Mouse (Mus musculus) myocyte (in vitro differentiated cells): ENCODE measurements around the gene Pak1.

Source experiments
- E2F4 ChIP-seq: IDR thresholded peaks from one replicate; pipeline ENCODE4 v1.6.1; 2011; ENCODE audit warnings: mild to moderate bottlenecking, control low read depth, moderate library complexity; ENCODE audit not compliant: insufficient read depth
- MYOD1 ChIP-seq, 3 experiments: IDR thresholded peaks; one replicate each; pipeline ENCODE4 v1.6.1; 2011; ENCODE audit warnings: control low read depth in 2 of 3, low read depth in 2 of 3, mild to moderate bottlenecking in 2 of 3, moderate library complexity in 1 of 3; ENCODE audit not compliant: insufficient read length in 2 of 3, control insufficient read depth in 1 of 3
- POLR2A ChIP-seq: IDR thresholded peaks from one replicate; pipeline ENCODE4 v1.6.1; 2011; ENCODE audit warnings: low read depth, mild to moderate bottlenecking, control low read depth, moderate library complexity; ENCODE audit not compliant: insufficient read length
- TCF12 ChIP-seq: IDR thresholded peaks from one replicate; pipeline ENCODE4 v1.6.1; 2011; ENCODE audit warnings: mild to moderate bottlenecking, control low read depth; ENCODE audit not compliant: poor library complexity, insufficient read depth, severe bottlenecking
- TCF3 ChIP-seq: IDR thresholded peaks from one replicate; pipeline ENCODE4 v1.6.1; 2011; ENCODE audit warnings: low read depth, control low read depth; ENCODE audit not compliant: insufficient read length
- USF1 ChIP-seq: IDR thresholded peaks from one replicate; pipeline ENCODE4 v1.6.1; 2011; ENCODE audit warnings: low read depth, mild to moderate bottlenecking, control low read depth, moderate library complexity

DNA sequence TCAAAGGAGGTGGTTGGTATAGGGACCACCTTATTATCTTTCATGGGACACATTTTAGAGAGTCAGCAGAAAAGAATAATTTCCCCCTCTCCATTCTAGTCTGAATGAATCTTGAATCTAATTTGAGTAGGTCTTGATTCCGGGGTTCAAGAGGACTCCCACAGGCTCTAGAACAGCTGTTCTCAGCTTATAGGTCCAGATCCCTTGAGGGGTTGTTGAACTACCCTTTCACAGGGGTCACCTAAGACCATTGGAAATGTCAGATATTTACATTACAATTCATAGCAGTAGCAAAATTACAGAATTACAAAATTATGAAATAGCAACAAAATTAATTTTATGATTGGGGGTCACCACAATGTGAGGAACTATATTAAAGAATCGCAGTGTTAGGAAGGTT, 54.0 kb downstream of the Pak1 start:
- TF ChIP-seq USF1 = no peak
- no peak for TF ChIP-seq POLR2A
- no peak for TF ChIP-seq MYOD1 (IDR thresholded peaks at IDR 0.05; ENCODE audit: control insufficient read depth in 1 of 3, insufficient read length in 2 of 3, low read depth in 2 of 3)
- no peak for TF ChIP-seq TCF12
- TF ChIP-seq TCF3 = no peak
- TF ChIP-seq E2F4 = no peak
